Mouse (Mus musculus) C2C12 (cell line): ENCODE measurements around the gene Enpp5. TPM values are rescaled to one million over a fixed set of nuclear protein-coding genes. Genes with fewer than 3 reads are reported as not detected.
A peak's percentile ranks its signal among the peaks of the same experiment; 100 is the strongest.

Experiments
- H3K27me3 ChIP-seq: one replicate; pipeline ENCODE4 v1.6.1; 2011; ENCODE audit not compliant: control insufficient read depth, insufficient read depth, insufficient read length
- H3K36me3 ChIP-seq: one replicate; pipeline ENCODE4 v1.6.1; 2011; ENCODE audit not compliant: control insufficient read depth, insufficient read depth
- H3K4me3 ChIP-seq: one replicate; pipeline ENCODE4 v1.5.1; 2011; ENCODE audit warnings: mild to moderate bottlenecking, control low read depth; ENCODE audit not compliant: poor library complexity, insufficient read depth, severe bottlenecking
- H3K79me2 ChIP-seq: one replicate; pipeline ENCODE4 v1.6.1; 2011; ENCODE audit not compliant: control insufficient read depth, insufficient read depth
- H3K79me3 ChIP-seq: one replicate; pipeline ENCODE4 v1.6.1; 2011; ENCODE audit warnings: low read depth, control low read depth
- H3ac ChIP-seq: one replicate; pipeline ENCODE3; 2011; ENCODE audit warnings: low read depth; ENCODE audit not compliant: control insufficient read depth, insufficient read length
- CEBPB ChIP-seq: IDR thresholded peaks from one replicate; pipeline ENCODE4 v1.6.1; 2011; ENCODE audit warnings: low read depth, mild to moderate bottlenecking, control low read depth, moderate library complexity
- CTCF ChIP-seq: IDR thresholded peaks from one replicate; pipeline ENCODE4 v1.5.1; 2011; ENCODE audit not compliant: control insufficient read depth, insufficient read depth, insufficient read length
- FOSL1 ChIP-seq: IDR thresholded peaks from one replicate; pipeline ENCODE4 v1.8.0; 2011; ENCODE audit warnings: mild to moderate bottlenecking, low read length; ENCODE audit not compliant: poor library complexity, insufficient read depth, severe bottlenecking
- MAX ChIP-seq: IDR thresholded peaks from one replicate; pipeline ENCODE4 v1.6.1; 2011; ENCODE audit warnings: mild to moderate bottlenecking, control low read depth
- MYOD1 ChIP-seq: IDR thresholded peaks from one replicate; pipeline ENCODE4 v1.6.1; 2011; ENCODE audit warnings: low read depth; ENCODE audit not compliant: control insufficient read depth, insufficient read length
- MYOG ChIP-seq: IDR thresholded peaks from one replicate; pipeline ENCODE4 v1.6.1; 2011; ENCODE audit not compliant: control insufficient read depth, insufficient read length; ENCODE audit errors: extremely low read depth
- USF1 ChIP-seq: IDR thresholded peaks from one replicate; pipeline ENCODE4 v1.6.1; 2011; ENCODE audit warnings: low read depth, mild to moderate bottlenecking, control low read depth, moderate library complexity
- long read RNA-seq, 2 experiments: library from polyadenylated mRNA; unstranded; transcript quantifications; one replicate each; pipeline ENCODE4 v2.0.0; 2019 to 2020
- polyA plus RNA-seq: library from polyadenylated mRNA; unstranded; fragments of >200 nt; fragmentation: generic; extraction: Trizol; gene quantifications from one replicate; pipeline ENCODE4 v1.2.1, GENCODE M21; 2012; ENCODE audit warnings: missing spikeins

Enpp5 gene
- polyA plus RNA-seq: 0.34 TPM
- long read RNA-seq, experiment 1, partial matches to known transcripts: 1 of 4 reads
- long read RNA-seq, experiment 1, other reads (novel, unspliced or antisense): 1 of 4 reads
- long read RNA-seq, experiment 2, partial matches to known transcripts: 2 of 7 reads
- long read RNA-seq, experiment 2, other reads (novel, unspliced or antisense): 0 of 7 reads

DNA sequence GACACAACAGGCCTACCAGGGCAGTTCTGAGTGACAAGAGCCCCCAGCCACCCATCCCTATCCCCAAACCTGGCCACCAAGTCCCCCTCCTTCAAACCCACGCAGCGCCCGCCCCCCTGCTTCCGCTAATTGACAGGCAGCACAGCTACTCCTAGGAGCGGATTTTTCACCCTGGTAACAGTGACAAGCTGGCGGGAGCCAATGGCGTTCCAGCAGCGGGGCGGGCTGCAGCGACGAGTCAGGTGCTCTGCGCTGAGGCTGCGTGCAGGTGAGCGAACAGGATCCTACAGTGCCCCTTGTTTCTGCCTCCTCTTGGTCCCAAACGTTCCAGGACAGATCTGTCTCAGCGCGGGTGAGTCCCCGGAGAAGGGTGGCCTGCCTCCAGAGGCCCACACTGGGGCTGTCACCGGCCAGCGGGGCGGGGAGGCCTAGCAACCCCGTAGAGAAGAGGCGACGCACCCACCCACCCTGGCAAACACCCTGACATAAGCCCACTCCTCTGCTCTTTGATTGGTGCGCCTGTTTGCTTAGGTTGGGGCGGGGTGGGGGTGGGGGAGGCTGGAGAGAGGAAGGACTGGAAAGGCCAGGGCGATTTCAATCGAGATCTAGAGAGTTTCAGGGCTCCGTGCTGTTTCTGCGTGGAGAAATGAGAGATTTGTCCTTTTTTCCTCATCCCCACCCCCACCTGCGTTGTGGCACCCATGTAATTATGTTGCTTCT lies at the start of gene Enpp5:
TSS of gene Enpp5 (plus strand) at position 183 of the 720 bp plus-strand sequence.
- Histone ChIP-seq H3ac (peak within 1 kb of the TSS; percentile 45), H3K79me2 (no peaks in the 10 kb centered on the region), H3K4me3 (no peak within 1 kb of the TSS), H3K36me3 (no peaks in the 10 kb centered on the region), H3K79me3 (no peaks in the 10 kb centered on the region), H3K27me3 (peaks cover 6% of the 10 kb centered on the region)
- TF ChIP-seq USF1: no peak
- no peak for TF ChIP-seq MYOG
- TF ChIP-seq FOSL1: no peak
- TF ChIP-seq MYOD1: no peak
- TF ChIP-seq CTCF: no peak
- TF ChIP-seq CEBPB: no peak
- no peak for TF ChIP-seq MAX

DNA sequence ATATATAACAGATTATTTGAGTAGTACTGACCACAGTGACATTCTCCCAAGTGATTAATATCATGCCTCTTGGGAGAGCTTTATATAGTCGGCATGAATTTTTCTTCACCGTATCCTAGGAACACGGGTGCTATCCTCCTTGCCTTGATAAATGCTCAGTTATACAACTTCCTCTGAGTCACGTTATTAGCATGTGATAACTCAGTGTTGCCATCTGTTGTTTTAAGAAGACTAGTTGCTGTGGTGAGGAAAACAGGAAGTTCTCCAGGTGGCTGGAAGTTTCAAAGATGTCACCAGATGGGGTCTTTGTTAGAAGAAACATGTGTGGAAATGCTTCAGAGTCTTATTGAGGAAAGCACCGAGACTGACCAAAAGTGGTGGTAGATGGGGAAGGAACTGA lies 49.0 kb upstream of the Enpp5 start:
- H3K27me3 ChIP-seq: no peaks in the 10 kb centered on the region
- no peaks in the 10 kb centered on the region for H3K79me3 ChIP-seq
- H3K36me3 ChIP-seq: no peaks in the 10 kb centered on the region
- TF ChIP-seq MYOG (no peak), USF1 (peak; percentile 37), MYOD1 (peak; percentile 50), MAX (no peak)
- H3K4me3 ChIP-seq: no peak overlapping the region
- no peaks in the 10 kb centered on the region for H3K79me2 ChIP-seq
- no peak overlapping the region for H3ac ChIP-seq

- Histone ChIP-seq H3K79me2 (no peaks in the 10 kb centered on the region), H3K36me3 (no peaks in the 10 kb centered on the region), H3K4me3 (no peak overlapping the region), H3K27me3 (no peaks in the 10 kb centered on the region), H3ac (no peak overlapping the region), H3K79me3 (no peaks in the 10 kb centered on the region)
- TF ChIP-seq FOSL1: no peak
- no peak for TF ChIP-seq USF1
- TF ChIP-seq CEBPB: no peak
- TF ChIP-seq MAX: no peak
- no peak for TF ChIP-seq MYOD1
- TF ChIP-seq CTCF: no peak
- no peak for TF ChIP-seq MYOG
Observed at GRCm38 (mm10) chr17:44030776-44031587, 47.6 kb upstream of the Enpp5 start.

GRCm38 (mm10) chr17:44035005-44035404 lies 43.6 kb upstream of the Enpp5 start:
- Histone ChIP-seq H3K79me2 (no peaks in the 10 kb centered on the region), H3K4me3 (no peak overlapping the region), H3ac (no peak overlapping the region), H3K27me3 (no peaks in the 10 kb centered on the region), H3K36me3 (no peaks in the 10 kb centered on the region), H3K79me3 (no peaks in the 10 kb centered on the region)
- TF ChIP-seq FOSL1 (peak; percentile 93), MYOD1 (peak; percentile 73), CEBPB (no peak), MYOG (no peak), USF1 (no peak)

GRCm38 (mm10) chr17:44038656-44039055 lies 40.0 kb upstream of the Enpp5 start:
- Histone ChIP-seq H3K79me2 (no peaks in the 10 kb centered on the region), H3ac (no peak overlapping the region), H3K36me3 (no peaks in the 10 kb centered on the region), H3K79me3 (no peaks in the 10 kb centered on the region), H3K27me3 (no peaks in the 10 kb centered on the region), H3K4me3 (no peak overlapping the region)
- TF ChIP-seq MAX (no peak), MYOG (no peak), FOSL1 (no peak), CTCF (no peak), USF1 (no peak), MYOD1 (no peak), CEBPB (no peak)
